Mouse (Mus musculus) olfactory bulb, adult 2 months (tissue): ENCODE measurements around the gene Ect2l. TPM values are rescaled to one million over a fixed set of nuclear protein-coding genes. Genes with fewer than 3 reads are reported as not detected.

ENCODE experiments used
- H3K27ac ChIP-seq: fragments of 200-500 bp; 2 replicates; pipeline ENCODE4 v1.5.1; 2012; ENCODE audit warnings: low read depth, low read length; ENCODE audit not compliant: insufficient read depth
- H3K4me1 ChIP-seq: fragments of 200-500 bp; 2 replicates; pipeline ENCODE4 v1.6.1; 2012; ENCODE audit warnings: low read length; ENCODE audit not compliant: control insufficient read depth, insufficient read depth
- H3K4me3 ChIP-seq: fragments of 200-500 bp; 2 replicates; pipeline ENCODE4 v1.5.1; 2012; ENCODE audit warnings: mild to moderate bottlenecking, low read depth, low read length, moderate library complexity; ENCODE audit not compliant: insufficient read depth
- CTCF ChIP-seq: fragments of 200-500 bp; IDR thresholded peaks from 2 replicates; pipeline ENCODE4 v1.5.1; 2012; ENCODE audit warnings: low read depth, mild to moderate bottlenecking, low read length, moderate library complexity; ENCODE audit not compliant: insufficient read depth
- POLR2A ChIP-seq: fragments of 200-500 bp; IDR thresholded peaks from 2 replicates; pipeline ENCODE4 v1.6.1; 2012; ENCODE audit warnings: mild to moderate bottlenecking, low read depth, low read length, moderate library complexity; ENCODE audit not compliant: insufficient read depth
- WGBS: fragments of 180-500 bp; shearing (Covaris S2); methylation state at CpG from one replicate; pipeline ENCODE4 v1.1.7; 2018; 5-methylcytosine and 5-hydroxymethylcytosine counted together
- polyA plus RNA-seq: library from polyadenylated mRNA; stranded (reverse); fragments of >200 nt; gene quantifications from 2 replicates; pipeline ENCODE4 v1.2.4, GENCODE M21; 2012; ENCODE audit warnings: low replicate concordance; ENCODE audit not compliant: missing spikeins, insufficient read depth, insufficient read length

The Ect2l gene
- polyA plus RNA-seq, 1 experiment, result not detected

GRCm38 (mm10) chr10:18130276-18130675 lies 80.4 kb downstream of the Ect2l start:
- TF ChIP-seq CTCF (no peak), POLR2A (no peak)
- Histone ChIP-seq H3K4me3 (no peak overlapping the region), H3K27ac (no peak overlapping the region), H3K4me1 (no peaks in the 10 kb centered on the region)
- WGBS, result 96% methylated on average over 5 of the region's 5 CpGs

- WGBS, result 89% methylated on average over 8 of the region's 8 CpGs
- TF ChIP-seq CTCF (no peak), POLR2A (no peak)
- Histone ChIP-seq H3K27ac (no peak overlapping the region), H3K4me3 (no peak overlapping the region), H3K4me1 (no peaks in the 10 kb centered on the region)
Observed at GRCm38 (mm10) chr10:18118336-18118735, 92.4 kb downstream of the Ect2l start.

GRCm38 (mm10) chr10:18113473-18114093 lies 97.1 kb downstream of the Ect2l start:
- TF ChIP-seq POLR2A, result no peak
- TF ChIP-seq CTCF, result no peak
- Histone ChIP-seq H3K27ac (no peak overlapping the region), H3K4me1 (no peaks in the 10 kb centered on the region), H3K4me3 (no peak overlapping the region)
- 84% methylated on average over 10 of the region's 10 CpGs for WGBS

GRCm38 (mm10) chr10:18110940-18111339 lies 99.8 kb downstream of the Ect2l start:
- no peak overlapping the region for H3K27ac ChIP-seq
- TF ChIP-seq CTCF (no peak), POLR2A (no peak)
- H3K4me3 ChIP-seq, result no peak overlapping the region
- H3K4me1 ChIP-seq, result no peaks in the 10 kb centered on the region

- WGBS, result 73% methylated on average over 5 of the region's 5 CpGs
- Histone ChIP-seq H3K27ac (no peak overlapping the region), H3K4me3 (no peak overlapping the region), H3K4me1 (no peaks in the 10 kb centered on the region)
- TF ChIP-seq CTCF (no peak), POLR2A (no peak)
Observed at GRCm38 (mm10) chr10:18107471-18107870, 103.2 kb downstream of the Ect2l start.

- TF ChIP-seq POLR2A (no peak), CTCF (no peak)
- Histone ChIP-seq H3K4me1 (no peaks in the 10 kb centered on the region), H3K27ac (no peak overlapping the region), H3K4me3 (no peak overlapping the region)
- WGBS, result 52% methylated on average over 5 of the region's 5 CpGs
Observed at GRCm38 (mm10) chr10:18102166-18102565, 108.5 kb downstream of the Ect2l start.

GRCm38 (mm10) chr10:18090691-18091090 lies 120.0 kb downstream of the Ect2l start:
- TF ChIP-seq POLR2A (no peak), CTCF (no peak)
- H3K4me3 ChIP-seq, result no peak overlapping the region

GRCm38 (mm10) chr10:18082772-18083171 lies 127.9 kb downstream of the Ect2l start:
- Histone ChIP-seq H3K4me1 (no peaks in the 10 kb centered on the region), H3K27ac (no peak overlapping the region), H3K4me3 (no peak overlapping the region)
- no peak for TF ChIP-seq CTCF
- WGBS, result 88% methylated on average over 6 of the region's 6 CpGs

More at GRCm38 (mm10) chr10:18090691-18091090, 120.0 kb downstream of the Ect2l start:
- Histone ChIP-seq H3K27ac (no peak overlapping the region), H3K4me1 (no peaks in the 10 kb centered on the region)

- WGBS, result 89% methylated on average over 1 of the region's 1 CpGs
- H3K27ac ChIP-seq, result no peak overlapping the region
- TF ChIP-seq POLR2A (no peak), CTCF (no peak)
- H3K4me1 ChIP-seq, result no peaks in the 10 kb centered on the region
- no peak overlapping the region for H3K4me3 ChIP-seq
Observed at GRCm38 (mm10) chr10:18081536-18081935, 129.2 kb downstream of the Ect2l start.

Other genes with a start within 250 kb of the Ect2l start
- not detected in 2 replicates for gene Abracl, start 187.6 kb downstream of the Ect2l start, polyA plus RNA-seq
- not detected in 2 replicates for gene Reps1, start 155.0 kb downstream of the Ect2l start, polyA plus RNA-seq
- not detected in 2 replicates for gene Ccdc28a, start 24.1 kb upstream of the Ect2l start, polyA plus RNA-seq
- not detected in 2 replicates for gene Nhsl1, start 108.1 kb upstream of the Ect2l start, polyA plus RNA-seq